Mouse (Mus musculus) intestine, embryonic 15.5 days (tissue): ENCODE results near the gene Dusp1. TPM values are rescaled to one million over a fixed set of nuclear protein-coding genes. Genes with fewer than 3 reads are reported as not detected.

Experiments used
- ATAC-seq: fragments of 200-750 bp; cut with Nextera tagmentation; 2 replicates; pipeline ENCODE4 v1.8.0; 2017; ENCODE audit warnings: moderate TSS enrichment, moderate library complexity
- H3K27ac ChIP-seq: fragments of 300-500 bp; sonication (generic); 2 replicates; pipeline ENCODE4 v1.5.1; 2015; ENCODE audit warnings: mild to moderate bottlenecking, inconsistent platforms
- H3K27me3 ChIP-seq: fragments of 300-500 bp; sonication (generic); replicated peaks from 2 replicates; pipeline ENCODE4 v1.6.1; 2015; ENCODE audit warnings: inconsistent platforms
- H3K36me3 ChIP-seq: fragments of 300-500 bp; sonication (generic); 2 replicates; pipeline ENCODE4 v1.6.1; 2015; ENCODE audit warnings: inconsistent platforms
- H3K4me1 ChIP-seq: fragments of 300-500 bp; sonication (generic); replicated peaks from 2 replicates; pipeline ENCODE4 v1.6.1; 2015; ENCODE audit warnings: inconsistent platforms
- H3K4me2 ChIP-seq: fragments of 300-500 bp; sonication (generic); replicated peaks from 2 replicates; pipeline ENCODE4 v1.6.1; 2015; ENCODE audit warnings: mild to moderate bottlenecking, inconsistent platforms
- H3K4me3 ChIP-seq: fragments of 300-500 bp; sonication (generic); replicated peaks from 2 replicates; pipeline ENCODE4 v1.5.1; 2015; ENCODE audit warnings: inconsistent platforms
- H3K9ac ChIP-seq: fragments of 300-500 bp; sonication (generic); 2 replicates; pipeline ENCODE4 v1.6.1; 2015; ENCODE audit warnings: inconsistent platforms
- H3K9me3 ChIP-seq: fragments of 300-500 bp; sonication (generic); 2 replicates; pipeline ENCODE4 v1.6.1; 2016; ENCODE audit warnings: inconsistent platforms
- WGBS: fragments of 180-500 bp; shearing (Covaris S2); methylation state at CpG from one replicate; pipeline ENCODE4 v1.1.7; 2015; 5-methylcytosine and 5-hydroxymethylcytosine counted together
- polyA plus RNA-seq: library from polyadenylated mRNA; unstranded; fragments of >200 nt; fragmentation: Nextera tagmentation; extraction: Ambion mirVana; gene quantifications from 2 replicates; pipeline ENCODE4 v1.2.1, GENCODE M21; 2015

Dusp1 gene
- polyA plus RNA-seq, 1 experiment from 2014 or later = 15.1 TPM

- H3K4me1 ChIP-seq = peaks cover 25% of the 10 kb centered on the region
- H3K27ac ChIP-seq = peak overlapping the region; percentile 67
- H3K4me2 ChIP-seq = peak overlapping the region; percentile 52
- H3K9ac ChIP-seq = peak overlapping the region; percentile 32; the same call in 1 of the 2 replicates
- no peaks in the 10 kb centered on the region for H3K27me3 ChIP-seq
- H3K9me3 ChIP-seq = no peaks in the 10 kb centered on the region
- no peaks in the 10 kb centered on the region for H3K36me3 ChIP-seq
- 6% methylated on average over 20 of the region's 20 CpGs for WGBS
- ATAC-seq = peak; percentile 28; the same call in 1 of the 2 replicates
- H3K4me3 ChIP-seq = peak overlapping the region; percentile 15
These were observed 58.9 kb downstream of the Dusp1 start for GRCm38 (mm10) chr17:26502808-26503671.

DNA sequence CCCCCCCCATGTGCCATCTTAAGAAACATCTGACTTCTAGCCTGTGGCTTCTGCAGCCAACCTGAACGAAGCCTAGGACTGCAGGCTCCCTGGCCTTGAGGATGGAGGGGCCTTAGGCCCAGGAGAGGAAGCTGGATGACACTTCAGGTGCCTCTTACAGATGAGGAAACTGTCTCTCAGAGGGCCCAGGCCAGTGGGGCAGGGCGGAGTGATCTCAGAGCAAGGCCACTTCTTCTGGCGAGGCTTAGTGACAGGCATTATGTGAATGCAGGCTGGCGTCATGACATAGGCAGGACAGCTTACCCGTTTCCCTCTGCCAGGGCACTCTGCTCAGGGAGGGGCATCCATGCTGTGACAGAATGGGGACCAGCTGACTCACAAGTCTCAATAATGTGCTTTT is 60.1 kb downstream of the Dusp1 start:
- H3K4me2 ChIP-seq = no peak overlapping the region
- H3K36me3 ChIP-seq = no peaks in the 10 kb centered on the region
- no peak overlapping the region for H3K9ac ChIP-seq
- WGBS = 84% methylated on average over 5 of the region's 5 CpGs
- no peak overlapping the region for H3K27ac ChIP-seq
- no peaks in the 10 kb centered on the region for H3K27me3 ChIP-seq
- peaks cover 23% of the 10 kb centered on the region for H3K4me1 ChIP-seq
- no peak overlapping the region for H3K4me3 ChIP-seq
- no peak for ATAC-seq
- H3K9me3 ChIP-seq = no peaks in the 10 kb centered on the region

DNA sequence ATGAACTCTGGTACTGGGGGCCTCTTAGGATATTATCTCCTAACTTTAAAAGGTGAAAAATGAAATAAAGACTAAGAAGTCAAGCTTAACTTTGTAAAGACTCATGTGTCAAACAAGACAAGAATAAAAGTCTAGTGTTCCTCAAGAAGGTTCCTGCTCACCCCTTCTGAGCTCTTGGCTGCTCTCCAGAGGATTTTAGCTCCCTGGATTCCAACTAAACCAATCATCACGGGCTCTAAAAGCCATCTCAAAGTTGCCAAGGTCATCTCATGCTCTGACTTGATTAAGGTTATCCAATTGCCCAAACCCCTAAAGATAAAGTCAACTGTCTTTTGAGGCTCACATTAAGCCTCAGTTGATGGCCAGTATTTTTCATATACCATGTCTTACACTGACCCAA is 63.3 kb downstream of the Dusp1 start:
- Histone ChIP-seq H3K27me3 (no peaks in the 10 kb centered on the region), H3K9ac (no peak overlapping the region), H3K4me1 (peaks cover 7% of the 10 kb centered on the region), H3K4me3 (no peak overlapping the region), H3K27ac (no peak overlapping the region), H3K36me3 (no peaks in the 10 kb centered on the region), H3K4me2 (no peak overlapping the region), H3K9me3 (no peaks in the 10 kb centered on the region)
- no peak for ATAC-seq
- 54% methylated on average over 1 of the region's 1 CpGs for WGBS

DNA sequence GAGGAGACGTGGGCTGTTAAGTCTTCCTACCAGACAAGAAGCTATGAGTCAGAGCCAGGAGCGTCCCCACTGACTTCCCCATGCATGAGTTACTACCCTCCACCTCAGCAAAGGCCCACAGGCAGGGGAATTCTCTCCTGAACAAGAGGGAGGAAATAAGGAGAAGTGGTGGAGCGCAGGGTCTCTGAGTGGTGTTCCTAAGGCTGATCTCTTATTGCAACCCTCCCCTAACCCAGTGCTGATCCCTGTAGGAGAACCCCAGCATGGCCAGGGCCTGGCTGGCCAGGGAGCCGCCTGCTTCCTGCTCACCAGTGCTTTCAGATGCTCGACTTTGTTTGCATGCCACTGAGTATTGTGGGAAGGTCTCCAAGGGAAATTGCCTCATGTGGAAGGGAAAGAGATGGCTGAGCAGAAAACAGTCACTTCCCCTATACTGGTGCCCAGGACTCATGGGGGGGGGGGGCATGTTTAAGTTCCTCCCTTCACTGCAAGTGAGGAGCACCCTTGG is 64.5 kb downstream of the Dusp1 start:
- Histone ChIP-seq H3K27me3 (no peaks in the 10 kb centered on the region), H3K27ac (peak overlapping the region; percentile 27; the same call in 1 of the 2 replicates), H3K4me3 (no peak overlapping the region), H3K36me3 (no peaks in the 10 kb centered on the region), H3K9ac (no peak overlapping the region), H3K4me1 (no peaks in the 10 kb centered on the region), H3K4me2 (no peak overlapping the region), H3K9me3 (no peaks in the 10 kb centered on the region)
- ATAC-seq = no peak
- 65% methylated on average over 5 of the region's 5 CpGs for WGBS

DNA sequence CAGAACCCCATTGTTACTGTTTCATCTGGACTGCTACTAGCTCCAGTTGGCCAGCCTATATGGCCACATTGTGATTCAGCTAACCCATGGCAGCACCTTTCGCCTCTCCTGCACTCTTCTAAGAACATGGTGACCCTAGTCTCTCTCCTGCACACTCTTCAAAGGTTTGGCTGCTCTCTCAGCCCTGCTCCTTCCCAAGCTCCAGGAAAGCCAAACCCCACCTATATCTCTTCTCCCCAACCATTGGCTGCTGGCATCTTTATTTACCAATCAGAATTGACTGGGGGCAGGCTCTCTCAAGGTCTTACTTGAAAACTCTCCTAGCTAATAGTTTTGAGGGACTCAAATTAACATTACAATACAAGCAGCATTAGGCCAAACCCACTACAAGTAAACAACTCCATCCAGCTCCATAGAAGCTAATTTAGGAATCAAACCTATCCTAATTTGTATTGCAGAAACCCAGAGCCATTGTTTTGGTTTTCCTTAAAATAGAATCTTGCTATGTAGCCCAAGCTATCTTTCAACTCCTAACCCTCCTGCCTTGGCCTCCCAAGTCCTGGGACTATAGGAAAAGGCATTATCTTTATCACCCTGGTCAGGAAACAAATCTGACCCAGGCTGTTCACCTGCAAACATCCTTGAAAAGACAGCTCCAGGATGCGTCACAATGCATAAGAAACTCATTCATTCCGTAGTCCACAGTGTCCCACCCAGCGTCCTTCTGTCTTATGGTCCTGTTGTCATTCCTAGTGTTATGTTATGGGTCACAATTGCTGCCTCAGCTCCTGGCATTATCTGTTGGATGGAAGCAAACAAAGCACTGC is 67.1 kb downstream of the Dusp1 start:
- Histone ChIP-seq H3K4me2 (no peak overlapping the region), H3K27me3 (no peaks in the 10 kb centered on the region), H3K36me3 (no peaks in the 10 kb centered on the region), H3K9ac (no peak overlapping the region), H3K4me3 (no peak overlapping the region), H3K4me1 (no peaks in the 10 kb centered on the region), H3K9me3 (no peaks in the 10 kb centered on the region), H3K27ac (no peak overlapping the region)
- 80% methylated on average over 4 of the region's 4 CpGs for WGBS
- no peak for ATAC-seq

DNA sequence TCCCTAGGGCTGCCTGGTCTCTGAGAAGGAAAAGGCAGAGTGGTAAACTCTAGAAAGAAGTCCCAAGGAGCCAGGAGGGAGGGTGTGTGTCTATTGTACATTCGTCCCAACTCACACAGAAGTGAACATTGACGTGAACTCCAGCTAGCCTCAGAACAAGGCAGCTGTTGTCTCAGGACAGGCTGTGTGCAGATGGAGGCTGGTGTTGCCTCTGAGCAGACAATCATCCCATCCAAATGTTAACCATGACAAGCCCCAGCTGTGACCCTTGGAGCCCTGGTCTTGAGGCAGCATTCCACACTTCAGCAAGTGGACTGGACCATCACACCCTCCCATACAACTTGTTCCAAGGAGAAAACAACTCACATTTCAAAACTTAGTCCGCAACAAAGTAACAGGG is 69.7 kb downstream of the Dusp1 start:
- Histone ChIP-seq H3K4me1 (no peaks in the 10 kb centered on the region), H3K4me3 (no peak overlapping the region), H3K9me3 (no peaks in the 10 kb centered on the region), H3K27me3 (no peaks in the 10 kb centered on the region), H3K36me3 (no peaks in the 10 kb centered on the region), H3K4me2 (no peak overlapping the region), H3K9ac (no peak overlapping the region), H3K27ac (no peak overlapping the region)
- ATAC-seq = no peak
- 82% methylated on average over 3 of the region's 3 CpGs for WGBS

DNA sequence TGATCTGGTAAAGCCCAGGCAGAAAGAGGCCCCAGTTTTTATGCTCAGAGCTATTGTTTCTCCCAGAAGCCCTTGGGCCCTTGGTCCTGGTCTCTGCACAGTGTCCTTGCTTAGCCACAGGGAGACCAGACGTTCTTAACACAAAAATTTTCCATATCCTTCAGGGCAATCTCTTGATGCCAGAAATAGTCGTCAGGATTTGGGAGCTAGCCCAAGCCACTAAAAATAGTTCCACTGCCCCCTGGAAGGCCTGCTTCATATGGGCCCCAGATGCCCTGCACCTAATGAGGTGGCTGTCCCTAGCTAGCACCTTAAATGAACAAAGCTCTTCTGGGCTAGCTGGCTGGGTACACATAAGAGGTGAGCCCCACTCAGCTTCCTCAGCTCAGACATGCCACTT is 71.0 kb downstream of the Dusp1 start:
- Histone ChIP-seq H3K27ac (no peak overlapping the region), H3K4me3 (no peak overlapping the region), H3K9me3 (no peaks in the 10 kb centered on the region), H3K4me2 (no peak overlapping the region), H3K36me3 (no peaks in the 10 kb centered on the region), H3K4me1 (no peaks in the 10 kb centered on the region), H3K9ac (no peak overlapping the region), H3K27me3 (no peaks in the 10 kb centered on the region)
- ATAC-seq = no peak
- WGBS = 63% methylated on average over 2 of the region's 2 CpGs

- Histone ChIP-seq H3K4me1 (no peaks in the 10 kb centered on the region), H3K27me3 (no peaks in the 10 kb centered on the region), H3K36me3 (no peaks in the 10 kb centered on the region), H3K4me2 (no peak overlapping the region), H3K27ac (no peak overlapping the region), H3K4me3 (no peak overlapping the region), H3K9ac (no peak overlapping the region), H3K9me3 (no peaks in the 10 kb centered on the region)
- 89% methylated on average over 10 of the region's 10 CpGs for WGBS
- no peak for ATAC-seq
These were observed 71.9 kb downstream of the Dusp1 start for GRCm38 (mm10) chr17:26490072-26490471.

DNA sequence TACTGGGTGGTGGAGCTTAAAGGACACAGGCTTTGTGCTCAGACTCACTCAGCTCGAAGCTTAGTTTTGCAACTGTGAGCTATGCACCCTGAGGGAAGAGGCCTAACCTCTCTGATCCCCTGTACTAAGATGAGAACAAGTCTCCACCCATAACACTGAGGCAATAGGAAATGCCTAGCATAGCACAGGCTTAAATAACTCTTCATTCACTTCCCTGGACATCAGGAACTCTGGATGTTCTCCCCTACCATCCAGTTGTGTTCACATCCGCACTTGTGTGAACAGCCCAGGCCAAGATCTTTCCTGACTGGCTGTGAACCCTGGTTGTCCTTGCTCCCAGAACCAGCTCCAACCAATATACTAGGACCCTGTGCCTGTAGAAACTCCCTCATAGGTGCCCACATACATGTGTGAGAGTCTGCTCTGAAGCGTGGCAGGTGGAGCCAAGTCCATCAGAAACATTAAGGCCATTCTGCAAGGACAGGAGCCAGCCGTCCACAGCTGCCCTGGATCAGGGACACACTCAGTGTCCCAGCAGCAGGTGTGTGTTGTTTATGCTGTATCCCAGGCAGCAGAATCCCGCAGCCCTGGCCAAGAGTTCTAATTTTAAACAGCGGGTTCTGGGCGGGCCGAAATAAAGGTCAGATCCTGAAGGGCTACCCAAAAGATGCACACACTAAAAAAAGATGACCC is 73.1 kb downstream of the Dusp1 start:
- Histone ChIP-seq H3K36me3 (no peaks in the 10 kb centered on the region), H3K9ac (no peak overlapping the region), H3K4me1 (no peaks in the 10 kb centered on the region), H3K4me2 (no peak overlapping the region), H3K9me3 (no peaks in the 10 kb centered on the region), H3K27me3 (no peaks in the 10 kb centered on the region), H3K27ac (no peak overlapping the region), H3K4me3 (no peak overlapping the region)
- 68% methylated on average over 8 of the region's 8 CpGs for WGBS
- no peak for ATAC-seq

DNA sequence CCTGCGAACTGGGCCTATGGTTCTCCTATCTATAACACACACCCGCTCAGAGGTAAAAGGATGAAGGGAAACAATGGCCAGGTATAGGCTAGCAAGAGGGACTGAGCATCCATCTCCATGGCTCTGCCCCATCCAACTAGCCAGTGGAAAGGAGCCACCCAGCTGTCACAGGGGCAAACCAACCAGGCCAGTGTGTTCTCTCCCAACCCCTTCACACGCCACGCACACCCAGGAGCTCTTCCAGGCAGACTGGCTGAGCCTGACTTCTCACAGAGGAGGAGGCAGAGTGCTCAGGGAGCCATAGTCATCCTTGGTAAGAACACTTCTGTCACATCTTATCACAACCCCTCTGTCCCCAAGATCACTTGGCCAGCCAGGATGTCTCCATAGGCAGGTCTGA is 74.0 kb downstream of the Dusp1 start:
- Histone ChIP-seq H3K9ac (no peak overlapping the region), H3K4me1 (no peaks in the 10 kb centered on the region), H3K4me3 (no peak overlapping the region), H3K9me3 (no peaks in the 10 kb centered on the region), H3K27me3 (no peaks in the 10 kb centered on the region), H3K4me2 (no peak overlapping the region), H3K27ac (no peak overlapping the region), H3K36me3 (no peaks in the 10 kb centered on the region)
- 96% methylated on average over 4 of the region's 4 CpGs for WGBS
- no peak for ATAC-seq

GRCm38 (mm10) chr17:26487266-26487665 is 74.7 kb downstream of the Dusp1 start:
- H3K27ac ChIP-seq = no peak overlapping the region
- no peak overlapping the region for H3K4me2 ChIP-seq
- ATAC-seq = no peak
- H3K27me3 ChIP-seq = no peaks in the 10 kb centered on the region
- H3K9me3 ChIP-seq = no peaks in the 10 kb centered on the region
- H3K4me1 ChIP-seq = no peaks in the 10 kb centered on the region
- H3K4me3 ChIP-seq = no peak overlapping the region
- H3K9ac ChIP-seq = no peak overlapping the region
- WGBS = 51% methylated on average over 5 of the region's 5 CpGs
- H3K36me3 ChIP-seq = no peaks in the 10 kb centered on the region
